Mouse (Mus musculus): ENCODE results near the gene Tmem41b. TPM values are rescaled to one million over a fixed set of nuclear protein-coding genes. Genes with fewer than 3 reads are reported as not detected.
"Not testable (repeated sequence)": the region's sequence is repeated elsewhere in the genome, so short reads cannot be mapped to it uniquely, and the experiment has no call there.

Tmem41b gene
- polyA plus RNA-seq, 1 experiment, result 8.0 TPM

DNA sequence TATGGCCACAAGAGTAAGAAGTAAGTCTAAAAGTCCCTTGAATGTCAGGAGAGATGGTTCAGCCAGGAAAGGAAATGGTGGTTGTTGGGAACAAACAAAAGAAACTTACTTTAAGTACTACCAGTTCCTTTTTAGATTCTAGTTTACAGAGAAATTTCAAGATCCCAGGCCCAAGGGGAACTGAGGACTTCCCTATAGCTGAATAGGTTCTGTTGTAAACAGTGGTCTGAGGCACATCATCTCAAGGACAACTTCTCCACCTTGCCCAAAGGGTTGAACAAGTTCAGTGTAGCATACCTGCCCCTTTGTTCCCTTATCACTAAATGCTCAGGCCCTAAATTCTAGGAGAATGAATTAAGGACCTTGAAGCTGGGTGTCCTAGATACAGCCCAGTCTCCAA, 15.4 kb upstream of the Tmem41b start:
- DNase-seq (ENCODE audit: low read depth in 1 of 2, low spot score in 2 of 2), result no peak
- TF ChIP-seq POLR2A (IDR thresholded peaks at IDR 0.05; ENCODE audit: low read depth, low read length) (no peak), CTCF (IDR thresholded peaks at IDR 0.05; ENCODE audit: extremely low read depth, insufficient read depth, insufficient read length, insufficient replicate concordance) (no peak)
- H3K27me3 ChIP-seq (ENCODE audit: control insufficient read depth, insufficient read depth, low read length), result no peaks in the 10 kb centered on the region
- no peaks in the 10 kb centered on the region for H3K36me3 ChIP-seq (ENCODE audit: control insufficient read depth, insufficient read depth, low read length)
- no peak overlapping the region for H3K4me3 ChIP-seq (ENCODE audit: extremely low read depth, insufficient read depth, insufficient read length)
- H3K27ac ChIP-seq (ENCODE audit: insufficient read depth, low read length), result peak overlapping the region; percentile 18; the same call in 1 of the 2 replicates
- no peaks in the 10 kb centered on the region for H3K4me1 ChIP-seq (ENCODE audit: control insufficient read depth, insufficient read depth, insufficient read length)

- whole genome bisulfite sequencing, result 91% methylated on average over 4 of the region's 4 CpGs
- no peak for TF ChIP-seq CTCF (IDR thresholded peaks at IDR 0.05; ENCODE audit: extremely low read depth, insufficient read depth, insufficient read length, insufficient replicate concordance)
- no peak for TF ChIP-seq POLR2A (IDR thresholded peaks at IDR 0.05; ENCODE audit: low read depth, low read length)
These were observed 11.7 kb upstream of the Tmem41b start for GRCm38 (mm10) chr7:109998388-109998787.

DNA sequence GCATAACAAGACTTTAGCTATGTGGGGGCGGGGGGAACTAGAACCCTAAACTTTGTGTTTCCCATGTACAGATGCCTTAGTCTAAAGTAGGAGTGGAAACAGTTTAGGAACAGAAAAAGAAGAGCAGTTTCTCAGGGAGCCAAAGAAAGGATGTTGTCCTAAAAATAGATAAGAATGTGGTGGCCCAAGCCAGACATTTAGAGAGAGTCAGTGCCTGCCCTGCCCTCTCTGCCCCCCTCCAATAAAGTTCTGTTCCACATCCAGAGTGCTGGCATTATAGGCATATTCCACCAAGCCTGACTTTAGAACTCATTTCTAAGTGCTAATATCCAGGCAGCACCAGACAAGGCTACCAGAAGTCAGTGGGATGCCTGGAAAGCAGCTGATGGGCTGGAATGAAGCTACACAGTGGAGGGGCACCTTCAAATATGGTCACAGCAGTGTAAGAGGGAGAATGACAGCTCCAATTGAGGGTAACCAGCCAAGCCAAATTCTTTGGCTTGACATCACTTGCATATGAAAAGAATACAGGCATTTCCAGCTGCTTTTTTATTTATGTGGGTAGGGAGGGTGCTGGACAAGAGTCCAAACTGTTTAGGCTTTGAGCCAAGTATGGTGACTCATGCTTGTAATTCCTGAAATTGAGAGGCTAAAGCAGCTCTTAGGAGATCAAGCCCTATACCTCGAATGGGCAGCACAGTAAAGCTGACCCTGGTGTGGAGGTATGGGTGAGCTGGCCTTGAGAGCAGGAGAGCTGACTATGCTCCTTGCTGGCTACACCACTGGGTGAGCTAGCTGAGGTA, 6.6 kb upstream of the Tmem41b start:
- no peaks in the 10 kb centered on the region for H3K36me3 ChIP-seq (ENCODE audit: control insufficient read depth, insufficient read depth, low read length)
- DNase-seq (ENCODE audit: low read depth in 1 of 2, low spot score in 2 of 2), result no peak
- H3K4me3 ChIP-seq (ENCODE audit: extremely low read depth, insufficient read depth, insufficient read length), result no peak overlapping the region
- TF ChIP-seq POLR2A (IDR thresholded peaks at IDR 0.05; ENCODE audit: low read depth, low read length) (no peak), CTCF (IDR thresholded peaks at IDR 0.05; ENCODE audit: extremely low read depth, insufficient read depth, insufficient read length, insufficient replicate concordance) (no peak)
- WGBS, result 55% methylated on average over 2 of the region's 2 CpGs
- no peaks in the 10 kb centered on the region for H3K27me3 ChIP-seq (ENCODE audit: control insufficient read depth, insufficient read depth, low read length)
- peak overlapping the region; percentile 18; the same call in 1 of the 2 replicates for H3K27ac ChIP-seq (ENCODE audit: insufficient read depth, low read length)
- no peaks in the 10 kb centered on the region for H3K4me1 ChIP-seq (ENCODE audit: control insufficient read depth, insufficient read depth, insufficient read length)

More at GRCm38 (mm10) chr7:109998388-109998787, 11.7 kb upstream of the Tmem41b start:
- Histone ChIP-seq H3K27ac (ENCODE audit: insufficient read depth, low read length) (no peak overlapping the region), H3K27me3 (ENCODE audit: control insufficient read depth, insufficient read depth, low read length) (no peaks in the 10 kb centered on the region), H3K36me3 (ENCODE audit: control insufficient read depth, insufficient read depth, low read length) (no peaks in the 10 kb centered on the region), H3K4me1 (ENCODE audit: control insufficient read depth, insufficient read depth, insufficient read length) (no peaks in the 10 kb centered on the region), H3K4me3 (ENCODE audit: extremely low read depth, insufficient read depth, insufficient read length) (no peak overlapping the region)
- no peak for DNase-seq (ENCODE audit: low read depth in 1 of 2, low spot score in 2 of 2)

DNA sequence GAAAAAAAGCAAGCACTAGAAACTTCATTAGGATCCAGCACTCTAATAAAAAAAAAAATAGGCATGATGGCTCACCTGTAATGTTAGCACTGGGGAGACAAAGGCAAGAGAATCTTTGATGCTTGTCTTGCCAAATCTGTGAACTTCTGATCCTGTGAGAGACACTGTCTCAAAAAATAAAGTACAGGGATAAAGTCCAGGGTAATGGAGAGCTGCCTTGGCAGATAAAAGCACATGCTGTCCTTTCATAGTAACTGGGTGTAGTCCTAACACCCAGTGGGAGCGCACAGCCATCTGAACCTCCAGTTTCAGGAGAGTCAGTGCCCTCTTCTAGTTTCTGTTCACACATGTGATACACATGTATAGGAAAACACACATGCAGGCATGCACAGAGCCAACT, 4.6 kb upstream of the Tmem41b start:
- no peaks in the 10 kb centered on the region for H3K27me3 ChIP-seq (ENCODE audit: control insufficient read depth, insufficient read depth, low read length)
- WGBS, result 93% methylated on average over 1 of the region's 1 CpGs
- H3K36me3 ChIP-seq (ENCODE audit: control insufficient read depth, insufficient read depth, low read length), result no peaks in the 10 kb centered on the region
- no peaks in the 10 kb centered on the region for H3K4me1 ChIP-seq (ENCODE audit: control insufficient read depth, insufficient read depth, insufficient read length)
- no peak overlapping the region for H3K27ac ChIP-seq (ENCODE audit: insufficient read depth, low read length)
- no peak for DNase-seq (ENCODE audit: low read depth in 1 of 2, low spot score in 2 of 2)
- TF ChIP-seq POLR2A (IDR thresholded peaks at IDR 0.05; ENCODE audit: low read depth, low read length) (no peak), CTCF (IDR thresholded peaks at IDR 0.05; ENCODE audit: extremely low read depth, insufficient read depth, insufficient read length, insufficient replicate concordance) (no peak)
- H3K4me3 ChIP-seq (ENCODE audit: extremely low read depth, insufficient read depth, insufficient read length), result no peak overlapping the region

- peaks cover 4% of the 10 kb centered on the region; the same call in 1 of the 2 replicates for H3K36me3 ChIP-seq (ENCODE audit: control insufficient read depth, insufficient read depth, low read length)
- H3K27ac ChIP-seq (ENCODE audit: insufficient read depth, low read length), result peak overlapping the region; percentile 55
- H3K27me3 ChIP-seq (ENCODE audit: control insufficient read depth, insufficient read depth, low read length), result no peaks in the 10 kb centered on the region
- under 1% methylated on average over 43 of the region's 43 CpGs for WGBS
- DNase-seq (ENCODE audit: low read depth in 1 of 2, low spot score in 2 of 2), result peak; percentile 98 to 99
- H3K4me3 ChIP-seq (ENCODE audit: extremely low read depth, insufficient read depth, insufficient read length), result peak overlapping the region; percentile 72
- no peaks in the 10 kb centered on the region for H3K4me1 ChIP-seq (ENCODE audit: control insufficient read depth, insufficient read depth, insufficient read length)
- TF ChIP-seq CTCF (IDR thresholded peaks at IDR 0.05; ENCODE audit: extremely low read depth, insufficient read depth, insufficient read length, insufficient replicate concordance) (no peak), POLR2A (IDR thresholded peaks at IDR 0.05; ENCODE audit: low read depth, low read length) (peak; percentile 45)
These were observed 528 bp downstream of the Tmem41b start for GRCm38 (mm10) chr7:109986133-109986669.

GRCm38 (mm10) chr7:109985661-109986132, 1.0 kb downstream of the Tmem41b start:
- no peak for TF ChIP-seq POLR2A (IDR thresholded peaks at IDR 0.05; ENCODE audit: low read depth, low read length)
- TF ChIP-seq CTCF (IDR thresholded peaks at IDR 0.05; ENCODE audit: extremely low read depth, insufficient read depth, insufficient read length, insufficient replicate concordance), result no peak
- H3K27ac ChIP-seq (ENCODE audit: insufficient read depth, low read length), result peak overlapping the region; percentile 30; the same call in 1 of the 2 replicates
- H3K4me1 ChIP-seq (ENCODE audit: control insufficient read depth, insufficient read depth, insufficient read length), result no peaks in the 10 kb centered on the region
- 1% methylated on average over 27 of the region's 27 CpGs for WGBS
- peaks cover 4% of the 10 kb centered on the region; the same call in 1 of the 2 replicates for H3K36me3 ChIP-seq (ENCODE audit: control insufficient read depth, insufficient read depth, low read length)
- H3K4me3 ChIP-seq (ENCODE audit: extremely low read depth, insufficient read depth, insufficient read length), result peak overlapping the region; percentile 72
- DNase-seq (ENCODE audit: low read depth in 1 of 2, low spot score in 2 of 2), result no peak
- H3K27me3 ChIP-seq (ENCODE audit: control insufficient read depth, insufficient read depth, low read length), result no peaks in the 10 kb centered on the region

- not testable (repeated sequence) for H3K36me3 ChIP-seq (ENCODE audit: control insufficient read depth, insufficient read depth, low read length); H3K27ac ChIP-seq (ENCODE audit: insufficient read depth, low read length); H3K4me3 ChIP-seq (ENCODE audit: extremely low read depth, insufficient read depth, insufficient read length); H3K4me1 ChIP-seq (ENCODE audit: control insufficient read depth, insufficient read depth, insufficient read length); DNase-seq (ENCODE audit: low read depth in 1 of 2, low spot score in 2 of 2); H3K27me3 ChIP-seq (ENCODE audit: control insufficient read depth, insufficient read depth, low read length)
- 76% methylated on average over 5 of the region's 5 CpGs for WGBS
These were observed 2.1 kb downstream of the Tmem41b start for GRCm38 (mm10) chr7:109984608-109985007.

GRCm38 (mm10) chr7:109977131-109977530, 9.6 kb downstream of the Tmem41b start:
- H3K4me3 ChIP-seq (ENCODE audit: extremely low read depth, insufficient read depth, insufficient read length); H3K27ac ChIP-seq (ENCODE audit: insufficient read depth, low read length); H3K27me3 ChIP-seq (ENCODE audit: control insufficient read depth, insufficient read depth, low read length); H3K4me1 ChIP-seq (ENCODE audit: control insufficient read depth, insufficient read depth, insufficient read length): not testable (repeated sequence)
- H3K36me3 ChIP-seq (ENCODE audit: control insufficient read depth, insufficient read depth, low read length), result peaks cover 20% of the 10 kb centered on the region
- peak in 1 of 2 experiments; percentile 16 for DNase-seq (ENCODE audit: low read depth in 1 of 2, low spot score in 2 of 2)
- WGBS, result 72% methylated on average over 5 of the region's 5 CpGs

Data from spleen, adult 2 months (tissue).